Mouse (Mus musculus) neural tube, embryonic 13.5 days (tissue): ENCODE measurements around the gene Nedd8. TPM values are rescaled to one million over a fixed set of nuclear protein-coding genes. Genes with fewer than 3 reads are reported as not detected.

ENCODE experiments used
- polyA plus RNA-seq: library from polyadenylated mRNA; unstranded; fragments of >200 nt; fragmentation: Nextera tagmentation; extraction: Ambion mirVana; gene quantifications from 2 replicates; pipeline ENCODE4 v1.2.1, GENCODE M21; 2015

Nedd8 gene
- polyA plus RNA-seq, 1 experiment from 2014 or later = 603 TPM

Other genes starting within 250 kb of the Nedd8 start
- 26.1 and 31.9 TPM in 2 replicates for gene Dhrs4, start 193.4 kb downstream of the Nedd8 start, polyA plus RNA-seq
- gene Carmil3, start 181.5 kb downstream of the Nedd8 start, polyA plus RNA-seq = 19.6 and 21.7 TPM in 2 replicates
- 5.7 and 10.1 TPM in 2 replicates for gene Cpne6, start 161.7 kb downstream of the Nedd8 start, polyA plus RNA-seq
- gene Nrl, start 147.1 kb downstream of the Nedd8 start, polyA plus RNA-seq = 0.07 TPM in 1 of 2 replicates, not detected in the other
- 18.7 and 20.3 TPM in 2 replicates for gene Pck2, start 131.9 kb downstream of the Nedd8 start, polyA plus RNA-seq
- gene Dcaf11, start 112.1 kb downstream of the Nedd8 start, polyA plus RNA-seq = 109 and 126 TPM in 2 replicates
- 0.59 TPM in 1 of 2 replicates, not detected in the other for gene A730061H03Rik, start 111.7 kb downstream of the Nedd8 start, polyA plus RNA-seq
- gene Fitm1, start 96.5 kb downstream of the Nedd8 start, polyA plus RNA-seq = 1.0 and 3.2 TPM in 2 replicates
- gene Psme1, start 94.0 kb downstream of the Nedd8 start, polyA plus RNA-seq = 167 and 179 TPM in 2 replicates
- gene Emc9, start 86.8 kb downstream of the Nedd8 start, polyA plus RNA-seq = 20.4 and 24.5 TPM in 2 replicates
- 178 and 199 TPM in 2 replicates for gene Psme2, start 81.0 kb downstream of the Nedd8 start, polyA plus RNA-seq
- 21.7 and 27.5 TPM in 2 replicates for gene Rnf31, start 80.4 kb downstream of the Nedd8 start, polyA plus RNA-seq
- gene Irf9, start 68.6 kb downstream of the Nedd8 start, polyA plus RNA-seq = 9.8 and 10.4 TPM in 2 replicates
- gene Rec8, start 54.1 kb downstream of the Nedd8 start, polyA plus RNA-seq = 17.4 and 17.6 TPM in 2 replicates
- gene Ipo4, start 36.2 kb downstream of the Nedd8 start, polyA plus RNA-seq = 81.6 and 84.5 TPM in 2 replicates
- gene Gm49378, start 34.2 kb downstream of the Nedd8 start, polyA plus RNA-seq = 1.9 and 3.0 TPM in 2 replicates
- gene Tm9sf1, start 28.3 kb downstream of the Nedd8 start, polyA plus RNA-seq = 60.0 and 61.2 TPM in 2 replicates
- 0.30 and 0.31 TPM in 2 replicates for gene Tssk4, start 21.9 kb downstream of the Nedd8 start, polyA plus RNA-seq
- 68.6 and 70.4 TPM in 2 replicates for gene Mdp1, start 11.6 kb downstream of the Nedd8 start, polyA plus RNA-seq
- 51.1 and 55.0 TPM in 2 replicates for gene Gmpr2, start 183 bp downstream of the Nedd8 start, polyA plus RNA-seq
- gene Tinf2, start 9.7 kb upstream of the Nedd8 start, polyA plus RNA-seq = 26.3 and 26.9 TPM in 2 replicates
- gene Tgm1, start 41.8 kb upstream of the Nedd8 start, polyA plus RNA-seq = 0.17 and 0.66 TPM in 2 replicates
- gene Rabggta, start 50.1 kb upstream of the Nedd8 start, polyA plus RNA-seq = 50.6 and 53.2 TPM in 2 replicates
- gene Dhrs1, start 73.6 kb upstream of the Nedd8 start, polyA plus RNA-seq = 90.0 and 95.0 TPM in 2 replicates
- 29.3 and 32.7 TPM in 2 replicates for gene Nop9, start 73.6 kb upstream of the Nedd8 start, polyA plus RNA-seq
- 0.24 TPM in 1 of 2 replicates, not detected in the other for gene Cideb, start 86.3 kb upstream of the Nedd8 start, polyA plus RNA-seq
- gene Ltb4r2, start 89.3 kb upstream of the Nedd8 start, polyA plus RNA-seq = 0.29 and 0.33 TPM in 2 replicates
- 0.21 and 0.28 TPM in 2 replicates for gene Ltb4r1, start 93.8 kb upstream of the Nedd8 start, polyA plus RNA-seq
- gene Adcy4, start 112.0 kb upstream of the Nedd8 start, polyA plus RNA-seq = 4.4 and 5.7 TPM in 2 replicates
- gene Ripk3, start 116.7 kb upstream of the Nedd8 start, polyA plus RNA-seq = 4.3 and 4.7 TPM in 2 replicates
- 12.2 and 14.2 TPM in 2 replicates for gene Nfatc4, start 151.0 kb upstream of the Nedd8 start, polyA plus RNA-seq
- 11.8 and 12.7 TPM in 2 replicates for gene Nynrin, start 181.9 kb upstream of the Nedd8 start, polyA plus RNA-seq
- gene Cbln3, start 212.3 kb upstream of the Nedd8 start, polyA plus RNA-seq = 0.19 and 0.25 TPM in 2 replicates
- gene Khnyn, start 212.8 kb upstream of the Nedd8 start, polyA plus RNA-seq = 10.5 and 11.1 TPM in 2 replicates
- gene Sdr39u1, start 228.2 kb upstream of the Nedd8 start, polyA plus RNA-seq = 105 and 109 TPM in 2 replicates